Mouse (Mus musculus): ENCODE data around the gene Olfr960. TPM values are rescaled to one million over a fixed set of nuclear protein-coding genes. Genes with fewer than 3 reads are reported as not detected.

The Olfr960 gene
- polyA plus RNA-seq, 1 experiment from 2014 or later, result not detected

- ATAC-seq (ENCODE audit: low FRiP score, low TSS enrichment), result no peak
- H3K27ac ChIP-seq (replicated peaks; ENCODE audit: low read depth, low read length), result no peak overlapping the region
- no peaks in the 10 kb centered on the region for H3K9me3 ChIP-seq (ENCODE audit: control insufficient read depth, low read length)
- no peak overlapping the region for H3K9ac ChIP-seq (replicated peaks; ENCODE audit: low read length)
- 88% methylated on average over 2 of the region's 2 CpGs for WGBS
- no peak for DNase-seq
- no peak overlapping the region for H3K4me3 ChIP-seq (replicated peaks; ENCODE audit: low read depth, low read length)
- no peaks in the 10 kb centered on the region for H3K36me3 ChIP-seq (ENCODE audit: control insufficient read depth, insufficient read depth, low read length)
- no peaks in the 10 kb centered on the region for H3K4me1 ChIP-seq (ENCODE audit: control insufficient read depth, insufficient read depth, low read length)
- no peak overlapping the region for H3K4me2 ChIP-seq (ENCODE audit: low read length)
- H3K27me3 ChIP-seq (ENCODE audit: control insufficient read depth, insufficient read depth, low read length), result no peaks in the 10 kb centered on the region
Measured at GRCm38 (mm10) chr9:39669723-39670122, 48.5 kb downstream of the Olfr960 start.

Other genes with a start within 250 kb of the Olfr960 start
- not detected in 2 replicates for gene Olfr951, start 234.0 kb upstream of the Olfr960 start, polyA plus RNA-seq (2014; fragmentation: Nextera tagmentation; extraction: Ambion mirVana)
- not detected in 2 replicates for gene Olfr952, start 194.2 kb upstream of the Olfr960 start, polyA plus RNA-seq (2014; fragmentation: Nextera tagmentation; extraction: Ambion mirVana)
- not detected in 2 replicates for gene Olfr954, start 164.7 kb upstream of the Olfr960 start, polyA plus RNA-seq (2014; fragmentation: Nextera tagmentation; extraction: Ambion mirVana)
- gene Olfr955, start 149.4 kb upstream of the Olfr960 start, polyA plus RNA-seq (2014; fragmentation: Nextera tagmentation; extraction: Ambion mirVana), result not detected in 2 replicates
- gene Olfr44, start 127.4 kb upstream of the Olfr960 start, polyA plus RNA-seq (2014; fragmentation: Nextera tagmentation; extraction: Ambion mirVana), result not detected in 2 replicates
- not detected in 2 replicates for gene Olfr957, start 105.6 kb upstream of the Olfr960 start, polyA plus RNA-seq (2014; fragmentation: Nextera tagmentation; extraction: Ambion mirVana)
- gene Olfr958, start 67.3 kb upstream of the Olfr960 start, polyA plus RNA-seq (2014; fragmentation: Nextera tagmentation; extraction: Ambion mirVana), result not detected in 2 replicates
- gene Olfr959, start 45.8 kb upstream of the Olfr960 start, polyA plus RNA-seq (2014; fragmentation: Nextera tagmentation; extraction: Ambion mirVana), result not detected in 2 replicates
- gene AW551984, start 17.0 kb upstream of the Olfr960 start, polyA plus RNA-seq (2014; fragmentation: Nextera tagmentation; extraction: Ambion mirVana), result 127 and 131 TPM in 2 replicates
- not detected in 2 replicates for gene Olfr148, start 10.7 kb upstream of the Olfr960 start, polyA plus RNA-seq (2014; fragmentation: Nextera tagmentation; extraction: Ambion mirVana)
- gene Olfr961, start 23.7 kb downstream of the Olfr960 start, polyA plus RNA-seq (2014; fragmentation: Nextera tagmentation; extraction: Ambion mirVana), result not detected in 2 replicates
- not detected in 2 replicates for gene Olfr963, start 45.8 kb downstream of the Olfr960 start, polyA plus RNA-seq (2014; fragmentation: Nextera tagmentation; extraction: Ambion mirVana)
- gene Olfr149, start 85.7 kb downstream of the Olfr960 start, polyA plus RNA-seq (2014; fragmentation: Nextera tagmentation; extraction: Ambion mirVana), result 0.12 TPM in 1 of 2 replicates, not detected in the other
- not detected in 2 replicates for gene Olfr965, start 90.0 kb downstream of the Olfr960 start, polyA plus RNA-seq (2014; fragmentation: Nextera tagmentation; extraction: Ambion mirVana)
- gene Olfr150, start 109.6 kb downstream of the Olfr960 start, polyA plus RNA-seq (2014; fragmentation: Nextera tagmentation; extraction: Ambion mirVana), result not detected in 2 replicates
- not detected in 2 replicates for gene Olfr967, start 124.9 kb downstream of the Olfr960 start, polyA plus RNA-seq (2014; fragmentation: Nextera tagmentation; extraction: Ambion mirVana)
- gene Olfr968, start 161.9 kb downstream of the Olfr960 start, polyA plus RNA-seq (2014; fragmentation: Nextera tagmentation; extraction: Ambion mirVana), result not detected in 2 replicates
- not detected in 2 replicates for gene Olfr969, start 169.6 kb downstream of the Olfr960 start, polyA plus RNA-seq (2014; fragmentation: Nextera tagmentation; extraction: Ambion mirVana)
- gene Olfr970, start 187.5 kb downstream of the Olfr960 start, polyA plus RNA-seq (2014; fragmentation: Nextera tagmentation; extraction: Ambion mirVana), result not detected in 2 replicates
- not detected in 2 replicates for gene Olfr971, start 215.5 kb downstream of the Olfr960 start, polyA plus RNA-seq (2014; fragmentation: Nextera tagmentation; extraction: Ambion mirVana)
- not detected in 2 replicates for gene Olfr972, start 245.0 kb downstream of the Olfr960 start, polyA plus RNA-seq (2014; fragmentation: Nextera tagmentation; extraction: Ambion mirVana)